Mouse (Mus musculus) heart, adult 9 months (tissue): Measurements from ENCODE around the gene Akap7.

ENCODE experiments used
- DNase-seq, 2 experiments: peaks; one replicate each; pipeline ENCODE4 v3.0.0; 2022; ENCODE audit warnings: low spot score in 2 of 2

The Akap7 gene

DNA sequence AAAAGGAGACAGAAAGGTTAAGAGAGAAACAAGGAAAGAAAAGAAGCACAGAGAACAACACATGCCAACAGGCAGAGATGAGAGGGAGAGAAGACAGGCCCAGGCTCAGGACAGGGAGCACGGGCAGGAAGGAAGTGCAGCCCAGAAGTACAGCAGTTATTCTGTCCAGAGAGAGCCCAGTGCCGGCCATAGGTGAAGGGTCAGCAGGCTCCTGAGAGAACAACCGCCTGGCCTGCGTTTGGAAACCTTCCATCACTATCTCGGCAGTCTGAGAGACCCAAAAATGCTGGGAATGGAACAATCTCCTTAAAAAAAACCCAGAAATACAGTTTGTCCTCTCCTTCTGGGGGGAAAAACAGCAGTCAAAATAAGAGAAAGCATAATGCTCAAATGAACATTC, 50.2 kb downstream of the Akap7 start:
- DNase-seq: no peak

DNA sequence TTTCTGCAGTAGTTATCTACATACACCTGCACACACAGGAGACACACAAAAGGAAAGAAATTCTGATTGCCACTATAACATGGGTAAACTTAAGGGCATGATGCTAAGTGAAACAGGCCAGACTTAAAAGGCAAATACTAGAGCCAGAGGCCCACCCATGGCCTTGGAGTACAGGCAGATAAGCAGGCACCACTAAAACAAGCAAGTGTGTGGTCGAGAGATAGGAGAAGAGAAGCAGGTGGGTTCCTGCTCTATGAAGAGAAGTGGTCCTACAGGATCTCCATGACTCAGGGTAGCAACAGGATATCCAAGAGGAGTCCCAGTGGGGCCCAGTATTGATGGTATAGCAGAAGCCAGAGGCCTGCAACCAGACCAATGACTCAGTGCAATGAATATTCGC, 54.2 kb downstream of the Akap7 start:
- no peak for DNase-seq

DNA sequence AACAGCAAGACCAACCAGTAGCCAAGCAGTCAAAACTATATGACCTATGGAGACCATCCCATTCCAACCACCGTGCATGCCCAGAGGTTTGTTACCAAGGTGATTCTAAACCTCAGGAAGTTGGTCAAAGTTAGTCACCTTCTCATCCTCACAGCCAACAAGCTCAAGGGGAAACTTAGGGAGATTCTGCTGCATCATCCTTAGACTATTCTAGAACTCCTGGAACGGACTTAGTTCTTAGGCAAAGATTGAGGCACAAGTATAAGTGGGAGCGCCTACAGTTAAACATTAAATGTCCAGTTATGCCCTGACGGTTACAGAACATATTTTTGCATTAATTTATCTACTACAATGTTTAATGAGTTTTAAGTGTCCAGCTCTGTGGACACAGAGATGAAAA, 54.7 kb downstream of the Akap7 start:
- no peak for DNase-seq

DNA sequence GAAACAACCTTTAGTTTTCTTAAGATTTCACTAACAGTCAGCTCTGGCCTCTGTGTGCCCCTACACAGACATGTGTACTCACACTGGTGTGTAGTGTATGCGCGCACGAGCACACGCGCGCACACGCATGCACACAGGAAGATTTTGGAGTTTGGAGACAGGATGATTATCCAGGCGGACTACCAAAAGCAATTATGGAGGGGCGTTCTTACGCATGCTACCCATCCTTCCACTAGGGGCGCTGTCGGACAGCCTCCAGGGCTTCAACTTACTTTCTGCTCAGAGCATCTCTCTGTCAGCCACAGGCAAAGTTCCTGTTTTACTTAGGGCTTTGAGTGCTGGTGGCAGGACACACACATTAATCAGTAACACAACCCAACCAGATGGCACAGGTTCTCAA, 57.6 kb downstream of the Akap7 start:
- peak; percentile 12 to 37 for DNase-seq

DNA sequence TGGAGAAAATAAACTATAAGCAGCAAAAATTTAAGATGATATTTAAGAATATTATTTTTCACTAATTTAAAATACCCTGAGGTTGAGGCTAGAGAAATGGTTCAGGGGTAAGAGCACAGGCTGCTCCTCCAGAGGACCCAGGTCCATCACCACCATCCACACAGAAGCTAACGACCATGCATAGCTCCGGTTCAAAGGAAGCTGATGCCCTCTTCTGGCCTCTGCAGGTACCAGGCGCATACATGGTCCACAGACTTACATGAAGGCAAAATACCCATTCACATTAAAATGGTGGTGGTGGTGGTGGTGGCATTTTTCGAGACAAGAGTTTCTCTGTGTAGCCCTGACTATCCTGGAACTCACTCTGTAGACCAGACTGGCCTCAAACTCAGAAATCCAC, 61.5 kb downstream of the Akap7 start:
- no peak for DNase-seq

DNA sequence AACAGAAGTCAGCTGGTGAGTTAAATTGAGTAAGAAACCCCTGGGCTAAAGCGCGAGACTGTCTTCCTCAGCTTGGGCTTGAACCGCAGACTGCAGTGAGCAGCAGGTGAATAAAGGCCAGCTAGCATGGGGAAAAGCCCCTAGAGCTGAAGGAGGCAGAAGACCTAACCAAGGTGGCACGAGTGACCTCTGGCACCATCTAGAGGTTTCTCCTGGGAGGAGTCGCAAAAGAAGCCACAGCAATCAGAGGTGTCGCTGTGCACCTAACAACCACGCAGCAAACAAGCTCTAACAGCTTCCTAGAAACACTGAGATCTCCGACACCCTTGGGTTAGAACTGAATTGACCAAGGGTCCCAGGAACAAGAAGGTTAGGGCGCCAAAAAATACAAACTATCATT, 68.5 kb downstream of the Akap7 start:
- DNase-seq: peak in 1 of 2 experiments; percentile 7

DNA sequence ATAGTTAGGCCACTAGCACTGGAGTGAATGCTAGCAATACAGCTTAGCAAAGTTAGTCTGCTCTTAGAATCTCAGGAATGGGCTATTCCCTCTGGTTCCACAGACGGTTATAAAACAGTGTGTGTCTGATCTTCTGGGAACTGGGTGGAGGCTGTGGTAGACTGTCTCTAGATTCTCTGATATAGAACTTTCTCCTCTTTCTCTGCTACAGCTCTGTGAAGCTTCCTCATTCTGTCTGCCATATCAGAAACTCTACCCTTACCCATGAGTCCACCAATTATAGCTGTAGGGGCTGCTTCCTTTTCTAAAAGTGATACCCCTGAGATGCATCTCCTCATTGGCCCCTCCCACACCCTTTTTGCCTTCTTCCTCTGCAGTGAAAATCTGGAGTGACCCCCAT, 73.6 kb downstream of the Akap7 start:
- no peak for DNase-seq

DNA sequence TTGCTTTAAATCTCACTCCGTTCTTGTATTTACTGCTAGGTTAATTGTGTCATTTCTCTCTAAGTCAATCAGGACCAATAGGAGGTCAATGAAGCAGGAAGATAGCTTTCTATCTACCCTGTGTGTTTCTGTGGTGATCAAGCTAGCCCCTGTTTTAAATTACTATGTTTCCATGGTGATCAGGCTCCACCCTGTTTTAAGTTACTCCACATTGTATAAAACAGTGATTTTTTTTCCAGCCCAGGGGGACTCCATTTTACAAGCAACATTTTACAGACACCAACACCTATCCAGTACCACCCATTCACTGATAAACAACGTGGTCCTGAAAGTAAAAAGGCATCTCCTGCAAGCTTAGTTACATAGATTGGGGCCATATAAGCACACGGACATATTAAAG, 75.0 kb downstream of the Akap7 start:
- no peak for DNase-seq

DNA sequence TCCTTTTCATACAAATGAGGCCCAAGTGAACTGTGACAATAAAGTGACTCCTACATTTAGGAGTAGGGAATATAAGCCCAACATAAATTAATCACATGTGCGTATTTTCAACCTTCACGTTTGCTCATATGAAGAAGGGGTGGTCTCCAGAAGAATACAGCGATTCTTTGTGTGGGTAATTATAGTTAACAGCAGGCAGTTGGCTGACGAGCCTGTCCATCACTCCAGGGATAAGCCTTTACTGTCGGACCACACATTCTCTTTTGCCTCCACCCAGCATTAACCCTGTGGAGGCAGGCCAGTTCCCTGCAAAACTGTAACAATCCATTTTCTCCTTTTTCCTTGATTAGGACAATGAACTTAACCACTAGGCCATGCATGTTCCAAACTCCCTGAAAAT, 76.3 kb downstream of the Akap7 start:
- DNase-seq: no peak

DNA sequence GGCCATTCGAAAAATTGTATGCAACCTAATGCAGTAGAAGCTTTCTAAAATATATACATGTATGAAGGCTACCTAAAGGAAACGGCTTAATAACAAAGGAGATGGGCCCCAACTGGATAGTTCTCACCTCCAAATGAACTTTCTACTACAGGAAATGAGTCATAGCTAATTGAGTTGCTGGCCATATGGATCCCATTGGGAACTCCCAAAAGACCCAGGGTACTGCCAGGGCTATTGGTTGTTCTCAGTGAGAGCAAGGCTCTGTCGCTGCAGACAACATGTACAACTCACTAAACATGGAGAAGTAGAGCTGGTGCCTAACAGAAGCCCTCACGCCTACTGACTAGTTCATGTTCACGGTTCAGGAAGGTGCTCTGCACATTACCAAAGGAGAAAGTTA, 83.3 kb downstream of the Akap7 start:
- no peak for DNase-seq

DNA sequence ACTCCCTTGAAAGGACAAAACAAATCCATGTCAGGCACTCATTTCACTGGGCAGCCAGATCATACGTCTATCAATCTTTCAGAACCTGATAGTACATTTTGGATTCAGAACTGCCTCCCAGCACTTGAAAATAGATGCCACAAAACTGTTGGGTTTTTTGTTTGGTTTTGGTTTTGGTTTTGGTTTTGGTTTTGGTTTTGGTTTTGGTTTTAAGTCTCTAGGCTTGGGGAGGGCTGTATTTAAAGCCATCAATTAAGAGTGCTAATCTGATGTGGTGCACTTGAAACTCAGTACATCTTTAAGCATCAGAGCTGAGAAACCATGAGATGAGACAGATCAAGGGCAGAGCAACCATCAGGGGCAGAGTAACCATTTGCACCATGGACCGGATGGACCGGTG, 86.9 kb downstream of the Akap7 start:
- no peak for DNase-seq

DNA sequence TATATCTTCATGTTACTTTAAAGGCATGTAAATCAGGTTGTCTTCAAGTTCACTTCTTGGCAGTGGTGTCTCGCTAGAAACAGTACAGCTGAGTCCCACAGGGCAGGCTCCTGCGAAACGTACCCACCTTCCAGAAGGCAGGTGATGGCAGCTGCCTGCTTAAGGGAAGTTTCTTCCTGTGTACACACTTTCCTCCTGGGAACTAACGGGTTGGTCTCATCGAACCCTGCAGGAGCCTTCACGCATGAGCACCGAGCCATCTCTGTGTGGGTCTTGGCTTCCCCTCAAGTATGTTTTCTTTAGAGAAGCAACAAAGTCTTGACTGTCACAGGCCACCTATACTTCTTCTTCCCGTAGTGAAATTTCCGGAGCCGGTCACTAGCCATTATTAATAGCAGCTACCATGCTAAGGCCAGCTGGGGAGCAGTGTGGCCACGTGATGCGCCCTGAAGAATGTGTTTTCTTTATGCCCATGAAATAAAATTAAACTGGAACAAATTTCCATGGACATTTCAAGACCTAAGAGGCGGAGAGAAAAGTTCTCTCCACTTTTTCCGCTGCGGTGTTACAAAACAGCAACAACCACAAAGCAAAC, 87.7 kb downstream of the Akap7 start:
- no peak for DNase-seq

DNA sequence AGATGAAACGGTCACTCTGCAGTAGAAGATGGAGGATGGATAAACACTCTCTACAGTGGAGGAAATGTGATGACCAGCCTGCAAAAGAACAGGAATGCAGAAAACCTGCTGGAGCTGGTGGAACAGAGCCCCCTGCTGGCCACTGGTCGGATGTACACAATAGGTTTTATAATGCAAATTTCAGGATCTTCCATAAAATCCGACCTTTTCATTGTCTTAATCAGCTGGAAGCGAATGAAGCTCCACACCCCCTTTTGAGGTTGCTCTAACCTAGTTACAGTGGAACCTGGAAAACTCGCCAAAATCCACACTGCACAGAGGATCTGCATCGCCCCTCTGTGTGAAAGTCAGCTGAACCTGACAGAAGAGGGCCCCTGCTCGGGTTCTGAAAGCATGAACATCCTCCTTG, 88.4 kb downstream of the Akap7 start:
- peak in 1 of 2 experiments; percentile 26 for DNase-seq

DNA sequence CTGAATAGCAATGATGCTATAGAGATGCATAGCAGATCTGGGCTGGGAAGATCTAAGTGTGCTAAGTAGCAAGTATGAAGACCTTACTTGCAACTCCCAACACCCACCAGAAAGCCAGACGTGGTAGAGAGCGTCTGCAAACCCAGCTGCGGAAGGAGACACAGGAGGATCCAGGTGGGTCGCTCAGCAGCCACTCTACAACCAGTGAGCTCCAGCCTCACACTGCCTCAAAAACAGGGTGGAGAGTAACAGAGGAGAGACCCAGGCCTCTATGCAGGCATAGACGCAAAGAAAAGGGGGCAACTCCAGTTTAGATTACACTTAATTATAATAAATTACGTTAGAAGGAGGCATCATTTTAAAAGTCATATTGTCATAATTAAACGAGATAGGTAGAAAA, 88.9 kb downstream of the Akap7 start:
- DNase-seq: no peak

DNA sequence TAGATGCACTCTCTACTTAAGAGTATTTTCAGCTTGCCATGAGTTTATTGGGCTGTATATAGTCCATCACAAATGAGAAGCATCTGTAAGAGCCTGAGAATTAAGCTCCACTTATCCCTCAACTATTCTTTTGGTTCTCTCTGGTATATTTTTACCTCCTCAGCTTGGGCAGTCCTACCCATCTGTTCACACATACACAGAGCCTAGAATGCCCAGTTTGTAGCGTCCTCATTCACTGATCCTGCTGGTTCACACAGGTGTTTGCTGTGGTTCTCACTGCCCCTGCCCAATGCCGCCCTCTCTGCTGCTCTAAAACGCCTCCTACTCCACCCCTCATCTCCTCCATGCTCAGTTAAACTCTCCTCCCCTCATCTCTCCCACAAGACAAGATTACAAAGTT, 91.7 kb downstream of the Akap7 start:
- DNase-seq: no peak

DNA sequence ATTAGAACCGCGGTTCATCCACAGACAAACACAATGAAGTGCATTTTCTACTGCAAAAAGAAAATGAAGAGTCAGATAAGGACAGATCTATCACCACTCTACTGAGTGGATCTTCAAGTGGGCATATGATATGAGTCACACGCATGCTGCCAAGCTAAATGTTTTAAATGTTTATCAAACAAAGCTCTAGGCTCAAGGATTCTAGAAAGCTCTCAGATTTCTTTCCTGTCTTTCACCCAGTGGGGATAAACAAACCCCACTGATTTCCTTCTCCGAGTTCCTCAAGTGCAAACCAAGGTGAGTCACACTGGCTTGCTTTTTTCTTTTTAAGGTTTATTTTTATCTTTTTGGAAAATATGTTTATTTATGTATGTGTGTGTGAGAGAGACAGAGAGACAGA, 94.0 kb downstream of the Akap7 start:
- no peak for DNase-seq

DNA sequence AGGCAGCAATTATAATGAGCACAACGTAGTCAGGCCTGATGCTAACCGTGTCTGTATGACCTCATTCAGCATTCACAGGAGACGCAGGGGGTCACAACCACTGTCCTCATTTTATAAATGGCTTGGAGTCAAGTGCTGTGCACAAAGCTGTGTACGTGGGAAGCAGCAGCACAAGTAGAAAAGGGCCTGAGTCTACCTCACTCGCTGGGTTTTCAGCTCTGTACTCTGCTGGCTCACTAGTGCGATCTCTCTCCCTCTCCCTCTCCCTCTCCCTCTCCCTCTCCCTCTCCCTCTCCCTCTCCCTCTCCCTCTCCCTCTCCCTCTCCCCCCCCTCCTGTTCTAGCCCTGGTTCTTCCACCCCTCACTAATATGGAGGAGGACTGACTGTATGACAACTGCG, 99.1 kb downstream of the Akap7 start:
- no peak for DNase-seq

DNA sequence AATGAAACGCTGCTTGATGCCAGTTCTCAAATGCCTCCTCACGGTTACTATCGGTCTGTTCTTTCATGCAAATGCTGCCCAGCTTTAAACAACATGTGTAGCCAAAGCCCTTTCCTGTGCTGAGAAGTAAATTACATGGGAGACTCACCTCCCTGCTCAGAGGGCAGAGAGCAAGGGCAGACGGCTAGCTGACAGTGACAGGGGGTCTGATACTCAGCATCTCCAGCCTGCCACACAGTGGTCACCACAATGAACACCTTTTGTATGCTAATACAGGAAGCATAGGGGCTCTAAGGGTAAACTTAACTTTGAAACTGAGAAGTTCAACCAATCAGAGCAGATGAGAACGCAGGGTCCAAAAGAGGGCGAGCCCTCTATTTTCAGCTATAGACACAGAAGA, 99.8 kb downstream of the Akap7 start:
- DNase-seq: no peak

DNA sequence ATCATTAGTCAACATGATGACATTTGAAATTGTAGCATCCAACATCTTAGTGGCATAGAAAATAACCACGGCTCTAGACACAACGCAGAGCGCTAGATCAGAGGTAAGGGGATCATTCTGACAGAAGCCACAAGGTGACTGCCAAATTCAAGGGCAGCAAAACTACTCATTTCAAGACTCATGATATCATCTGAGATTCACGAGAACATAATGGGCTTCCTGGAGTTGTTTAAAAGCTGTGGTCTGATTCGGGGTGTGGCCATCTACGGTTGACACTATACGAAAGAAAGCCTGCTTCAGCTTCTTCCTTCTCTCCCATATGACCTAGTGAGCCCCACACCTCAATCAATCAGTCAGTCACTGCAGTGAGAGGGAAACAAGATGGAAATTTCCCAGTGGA, 107.0 kb downstream of the Akap7 start:
- DNase-seq: no peak

DNA sequence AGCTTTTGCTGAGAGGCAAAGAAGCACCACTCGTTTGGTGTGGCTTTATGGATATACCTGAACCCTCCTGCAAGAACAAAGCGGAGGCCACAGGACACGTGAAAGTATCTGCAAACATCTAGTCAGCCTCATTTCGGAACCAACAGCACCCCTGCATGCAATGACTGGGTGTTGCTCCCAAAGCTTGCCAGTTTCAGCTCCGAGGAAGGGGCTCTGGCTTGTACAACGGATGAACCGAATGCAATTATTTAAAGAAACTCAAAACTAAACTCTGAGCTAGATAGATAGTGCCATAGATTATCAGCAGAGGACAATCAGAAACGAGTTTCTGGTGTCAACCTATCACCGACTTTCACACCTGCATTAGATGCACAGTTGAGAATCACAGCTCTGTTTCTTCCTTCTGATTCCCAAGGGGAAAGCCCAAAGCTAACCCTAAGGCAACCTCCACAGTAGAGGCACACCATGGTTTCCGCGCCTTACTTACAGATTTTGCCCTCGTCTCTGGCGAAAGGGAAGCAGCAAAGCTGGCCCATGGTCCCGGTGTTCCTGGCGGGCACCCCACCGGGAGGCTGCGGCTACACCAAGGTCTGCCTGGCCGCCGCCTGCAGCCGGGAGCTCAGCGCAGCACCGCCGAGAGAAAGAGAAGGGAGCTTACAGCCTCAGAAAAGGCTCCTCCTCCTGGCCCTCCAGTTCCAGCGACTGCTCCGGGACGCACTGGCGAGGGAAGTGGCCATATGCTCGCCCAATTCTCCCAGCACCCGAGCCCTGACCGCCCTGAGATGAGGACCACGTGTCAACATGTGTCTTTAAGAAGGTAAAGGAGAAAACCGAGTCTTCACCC, 107.9 kb downstream of the Akap7 start:
- peak; percentile 33 to 41 for DNase-seq

DNA sequence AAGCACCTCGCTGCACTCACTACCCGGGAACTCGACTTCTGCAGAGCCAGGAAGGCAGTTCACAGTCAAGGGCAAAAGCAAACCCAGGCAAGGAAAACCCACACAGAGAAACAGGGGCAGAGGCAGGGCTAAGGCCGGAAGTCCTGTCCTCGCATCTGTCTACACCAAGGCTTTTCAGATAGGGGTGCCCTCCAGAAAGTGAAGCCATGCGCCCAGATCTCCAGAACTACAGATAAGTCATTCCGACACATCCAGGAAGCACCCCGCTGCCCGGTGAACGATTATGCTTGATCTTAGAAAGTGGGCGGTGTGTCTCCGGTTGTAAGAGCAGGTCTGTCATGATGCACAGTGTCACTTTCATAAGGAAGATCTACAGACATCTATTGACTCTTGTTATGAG, 109.1 kb downstream of the Akap7 start:
- DNase-seq: no peak

DNA sequence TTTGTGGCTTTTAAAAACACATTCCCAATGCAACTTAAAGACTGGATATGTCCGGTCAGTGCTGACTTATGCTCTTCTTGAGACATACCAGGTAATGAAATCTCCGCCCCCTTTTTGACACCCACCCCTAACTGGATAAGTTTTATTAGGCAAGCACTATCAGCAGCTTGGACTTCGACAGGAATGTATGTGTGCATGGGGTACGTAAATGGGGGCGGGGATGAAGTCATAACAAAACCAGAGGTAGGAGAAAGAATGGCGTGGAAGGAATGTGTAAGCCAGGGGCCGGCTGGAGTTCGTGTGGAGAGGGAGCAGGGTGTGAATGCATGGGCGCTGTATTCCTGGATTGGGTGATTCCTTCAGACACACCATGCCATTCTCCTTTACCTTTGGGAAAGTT, 109.6 kb downstream of the Akap7 start:
- no peak for DNase-seq

DNA sequence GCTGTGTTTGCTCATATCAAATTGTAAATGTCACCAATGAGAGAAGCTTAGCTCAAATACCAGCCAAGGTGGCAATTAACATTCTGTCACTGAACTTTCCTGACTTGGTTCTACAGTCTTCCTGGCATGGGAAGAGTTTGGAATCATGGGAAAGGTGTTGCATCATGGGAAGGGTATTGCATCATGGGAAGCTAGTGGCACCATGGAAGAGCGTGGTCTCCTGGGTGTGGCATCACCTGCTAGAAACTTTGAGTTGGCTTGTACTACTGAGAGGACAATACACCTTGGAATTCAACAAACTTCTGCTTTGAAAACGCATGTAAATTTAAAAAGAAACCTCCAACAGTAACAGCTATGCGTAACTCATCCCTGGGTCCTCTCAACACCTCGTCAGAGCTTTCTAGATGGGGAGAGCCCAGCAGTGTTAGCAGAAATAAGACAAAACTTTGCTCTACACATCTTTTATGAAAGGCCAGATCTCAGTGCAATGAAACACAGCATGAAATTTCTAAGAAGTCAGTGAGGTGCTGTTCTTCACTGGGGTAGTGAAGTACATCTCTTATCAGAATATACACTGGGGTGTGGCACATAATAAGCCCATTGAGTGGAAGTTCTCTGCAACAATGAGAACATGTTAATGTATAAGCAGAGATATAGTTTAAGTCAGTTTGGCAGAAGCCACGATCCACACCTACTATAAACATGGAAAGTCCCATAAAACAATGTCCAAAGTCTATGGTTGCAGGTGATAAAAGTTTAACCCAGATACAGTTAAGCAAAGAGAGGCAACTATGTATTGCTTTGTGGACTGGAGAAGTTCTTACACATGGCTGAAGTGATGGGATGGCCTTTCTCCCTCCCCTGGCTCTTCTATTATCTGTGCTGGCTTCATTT, 115.2 kb downstream of the Akap7 start:
- no peak for DNase-seq
